Mouse (Mus musculus): ENCODE data around the gene Pgbd5.

Pgbd5 gene

DNA sequence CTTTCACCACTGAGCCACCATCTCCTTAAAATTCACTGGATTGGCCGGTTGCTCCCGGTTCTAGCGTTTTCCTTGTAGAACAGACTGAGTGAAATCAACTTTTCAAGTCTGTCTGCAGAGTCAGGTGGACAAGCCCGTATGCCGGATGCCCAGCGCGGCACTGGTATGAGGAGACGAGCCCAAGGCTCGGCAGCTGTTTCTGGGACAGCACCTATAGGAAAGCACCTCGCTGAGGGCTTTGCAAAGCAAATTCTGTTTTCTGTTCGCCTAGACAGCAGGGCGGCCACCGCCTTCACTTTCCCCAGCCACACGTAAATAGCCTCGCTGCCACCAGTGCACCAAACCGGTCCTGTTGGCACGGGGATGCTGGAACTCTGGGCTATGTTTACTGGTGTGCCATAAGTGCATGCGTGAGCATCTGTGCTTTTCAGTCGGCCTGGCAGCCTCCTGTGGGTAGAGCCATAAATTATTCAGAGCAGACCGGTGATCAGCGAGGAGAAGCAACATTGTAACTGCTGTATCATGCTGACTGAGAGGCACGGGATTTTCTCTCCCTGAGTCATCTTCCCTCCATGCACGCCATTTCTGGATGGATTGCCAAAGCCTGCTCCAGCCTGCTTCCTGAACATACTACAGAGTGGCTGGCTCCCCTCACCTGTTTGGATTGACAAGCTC lies 53.1 kb downstream of the Pgbd5 start:
- DNase-seq: peak; percentile 72

GRCm38 (mm10) chr8:124384336-124384735 lies 55.1 kb downstream of the Pgbd5 start:
- peak; percentile 69 for DNase-seq

GRCm38 (mm10) chr8:124382235-124382634 lies 57.2 kb downstream of the Pgbd5 start:
- no peak for DNase-seq

GRCm38 (mm10) chr8:124379289-124379688 lies 60.2 kb downstream of the Pgbd5 start:
- DNase-seq: no peak

- DNase-seq: no peak
These were observed 63.1 kb downstream of the Pgbd5 start for GRCm38 (mm10) chr8:124376406-124376805.

- no peak for DNase-seq
These were observed 63.7 kb downstream of the Pgbd5 start for GRCm38 (mm10) chr8:124375727-124376126.

- no peak for DNase-seq
These were observed 64.3 kb downstream of the Pgbd5 start for GRCm38 (mm10) chr8:124375168-124375567.

- DNase-seq: no peak
These were observed 65.7 kb downstream of the Pgbd5 start for GRCm38 (mm10) chr8:124373753-124374152.

DNA sequence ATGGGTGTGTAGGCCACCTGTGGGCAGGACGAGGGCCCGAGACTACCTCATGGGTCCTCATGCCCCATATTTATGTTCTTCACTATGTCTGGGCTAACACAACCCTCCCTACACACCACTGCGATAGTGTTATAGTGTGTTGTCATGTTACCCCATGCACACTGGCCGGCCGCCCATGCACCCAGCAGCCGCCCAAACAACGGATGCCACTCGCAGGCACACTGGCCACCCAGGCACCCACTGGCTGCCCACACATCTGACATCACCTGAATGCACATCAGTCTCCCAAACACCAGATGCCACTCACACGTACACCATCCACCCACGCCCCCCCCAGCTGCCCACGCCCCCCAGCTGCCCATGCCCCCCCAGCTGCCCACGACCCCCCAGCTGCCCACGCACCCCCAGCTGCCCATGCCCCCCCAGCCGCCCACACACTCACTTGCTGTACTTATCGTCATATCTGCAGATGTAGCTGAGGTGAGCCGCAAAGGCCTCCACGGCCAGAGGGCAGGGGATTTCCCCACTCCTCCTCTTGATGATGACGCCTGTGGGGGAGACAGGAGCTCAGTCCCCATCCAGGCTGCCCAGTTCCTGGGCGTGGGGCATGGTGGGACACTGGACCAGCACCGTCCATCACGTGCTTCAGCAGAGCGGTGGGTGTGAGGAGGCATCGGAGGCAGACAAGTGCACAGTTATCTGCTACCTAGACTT lies 67.9 kb downstream of the Pgbd5 start:
- no peak for DNase-seq

DNA sequence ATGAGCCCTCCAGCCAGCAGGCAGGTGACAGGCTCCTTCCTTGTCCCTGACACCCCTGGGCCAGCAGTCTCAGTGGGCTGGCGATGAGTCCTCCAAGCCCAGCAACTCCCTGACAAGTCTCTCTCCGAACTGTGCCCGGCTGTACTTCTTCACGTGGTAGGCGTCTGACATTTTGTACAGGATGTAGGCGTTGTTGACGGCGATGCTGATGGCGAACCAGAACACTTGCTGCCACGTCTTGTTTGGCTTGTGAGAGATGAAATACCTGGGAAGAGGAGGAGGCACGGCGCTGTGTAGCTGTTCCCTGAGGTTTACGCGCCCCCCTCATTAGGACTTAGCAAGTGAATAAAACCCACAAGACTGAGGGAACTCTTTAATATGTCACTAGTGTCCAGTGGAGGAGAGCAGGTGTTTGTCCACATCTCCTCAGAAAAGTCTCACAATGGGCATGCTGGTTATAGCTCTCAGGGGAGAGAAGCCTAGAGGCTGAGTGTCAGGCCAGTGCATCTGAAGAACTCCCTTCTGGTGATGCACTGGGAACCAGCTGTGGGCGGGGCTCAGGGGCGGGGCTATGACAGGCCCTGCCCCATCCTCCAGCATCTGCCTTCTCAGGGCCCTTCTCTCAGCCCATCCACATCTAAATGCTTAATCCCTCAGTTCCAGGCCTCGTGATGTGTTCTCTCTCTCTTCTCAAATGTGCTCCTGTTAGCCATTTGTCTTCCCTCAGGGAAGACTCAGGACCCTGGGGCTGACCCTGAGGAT lies 68.9 kb downstream of the Pgbd5 start:
- no peak for DNase-seq

DNA sequence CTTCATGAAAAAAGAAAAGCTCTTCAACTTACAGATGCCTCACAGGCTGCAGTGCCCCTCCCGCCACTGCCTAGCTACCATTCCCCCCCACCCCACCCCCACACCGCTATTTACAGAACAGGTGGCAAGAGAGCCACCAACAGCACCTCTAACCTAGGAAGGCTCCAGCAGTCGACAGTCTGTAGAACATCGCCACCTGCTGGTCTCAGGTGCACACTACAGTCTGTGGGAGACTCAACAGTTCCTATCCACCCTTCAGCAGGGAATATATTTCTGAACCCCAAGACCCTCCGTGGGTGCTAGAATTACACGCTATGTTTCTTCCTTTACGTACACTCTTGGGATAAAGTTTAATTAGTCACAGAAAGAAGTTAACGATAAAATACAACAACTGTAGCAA lies 71.2 kb downstream of the Pgbd5 start:
- peak; percentile 64 for DNase-seq

DNA sequence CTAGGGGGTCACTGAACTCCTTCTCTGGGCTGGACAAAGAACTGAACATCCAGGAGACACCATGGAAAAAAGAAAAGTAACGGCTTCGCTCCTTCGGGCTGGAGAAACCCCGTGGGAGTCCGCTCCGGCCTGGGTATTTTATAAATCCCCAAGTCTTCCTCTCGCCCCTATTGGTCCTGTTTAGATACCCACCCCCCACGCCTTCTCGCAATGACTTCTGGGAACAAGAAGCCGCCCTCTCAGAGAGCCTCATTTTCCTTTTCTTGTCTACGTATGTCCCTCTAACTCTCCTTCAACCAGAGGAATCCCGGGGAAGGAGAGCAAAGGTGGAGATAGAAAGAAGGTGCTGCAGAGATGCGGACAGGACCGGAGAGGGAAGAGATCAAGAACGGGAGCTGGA lies 76.1 kb downstream of the Pgbd5 start:
- DNase-seq: no peak

DNA sequence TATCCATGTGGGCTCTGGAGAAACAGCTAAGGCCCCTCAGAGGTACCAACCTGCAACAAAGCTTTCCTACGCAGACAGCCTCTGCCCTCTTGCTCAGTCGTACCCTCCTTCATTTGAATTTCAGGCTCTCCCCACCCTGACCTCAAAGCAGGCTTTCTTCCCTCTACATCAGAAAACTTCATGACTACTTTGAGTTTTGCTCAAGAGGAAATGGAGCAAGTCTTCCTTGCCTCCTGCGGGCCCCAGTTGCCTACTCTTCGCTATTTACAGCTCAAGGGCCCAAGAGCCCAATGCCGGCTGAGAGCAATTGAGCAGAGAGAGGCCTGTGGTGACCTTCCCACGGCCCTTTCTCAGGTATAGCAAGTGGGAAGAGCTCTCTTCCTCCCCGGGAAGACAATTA lies 76.9 kb downstream of the Pgbd5 start:
- no peak for DNase-seq

- no peak for DNase-seq
These were observed 77.6 kb downstream of the Pgbd5 start for GRCm38 (mm10) chr8:124361773-124362427.

GRCm38 (mm10) chr8:124360911-124361310 lies 78.5 kb downstream of the Pgbd5 start:
- DNase-seq: no peak

DNA sequence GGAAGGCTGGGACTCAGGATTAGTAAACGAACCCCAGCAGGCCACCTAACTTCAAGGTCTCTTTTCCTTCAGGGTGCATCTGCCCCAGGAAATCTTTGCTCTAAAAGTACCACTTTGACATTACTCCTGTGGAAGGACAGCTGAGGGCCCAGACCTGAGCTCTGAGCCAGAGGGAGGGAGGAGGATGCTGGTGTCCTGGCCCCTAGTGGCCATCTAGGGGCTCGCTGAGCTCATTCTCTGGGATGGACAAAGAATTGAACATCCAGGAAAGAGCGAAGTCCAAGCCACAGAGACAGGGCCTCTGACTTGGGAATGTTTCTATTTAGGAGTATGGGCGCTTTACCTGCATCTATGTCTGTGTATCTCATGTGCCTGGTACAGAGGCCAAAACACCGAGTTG lies 87.8 kb downstream of the Pgbd5 start:
- DNase-seq: no peak

DNA sequence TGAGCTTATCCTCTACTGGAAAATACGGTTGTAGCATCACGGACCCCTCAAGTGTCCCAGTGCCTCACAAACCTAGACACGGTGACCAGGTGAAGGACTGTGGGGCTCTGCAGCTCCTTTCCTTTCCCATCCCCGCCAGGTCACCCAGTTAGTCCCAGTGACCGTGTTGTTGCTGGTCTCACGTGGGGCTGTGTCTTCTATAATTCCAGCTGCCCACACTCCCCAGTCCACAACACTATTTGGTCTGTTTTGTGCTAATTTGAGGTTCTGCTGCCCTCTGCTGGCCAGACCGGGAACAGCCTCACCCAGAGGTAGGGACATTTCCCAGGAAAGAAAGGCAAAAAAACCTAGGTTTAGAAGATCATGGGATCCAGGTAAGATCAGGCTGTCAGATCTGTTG lies 89.8 kb downstream of the Pgbd5 start:
- peak; percentile 66 for DNase-seq

DNA sequence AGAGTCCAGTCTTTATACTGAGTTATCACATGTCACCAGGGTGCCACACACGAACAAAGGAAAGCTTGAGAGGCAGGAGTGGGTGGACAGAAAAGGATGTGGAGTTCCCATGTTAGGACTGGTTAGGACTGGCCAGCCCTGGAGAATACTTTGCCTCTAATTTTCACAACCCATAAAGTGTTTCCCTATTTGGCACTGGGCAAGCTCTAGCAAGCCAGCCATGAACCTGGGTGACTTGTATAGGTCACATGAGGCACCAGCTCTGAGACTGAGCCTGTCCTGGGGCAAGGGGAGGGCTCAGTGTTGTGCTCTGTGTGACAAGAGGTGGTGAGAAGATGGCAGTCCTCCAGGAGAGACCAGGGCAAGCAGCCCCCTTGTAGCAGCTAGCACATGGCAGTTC lies 91.4 kb downstream of the Pgbd5 start:
- DNase-seq: no peak

DNA sequence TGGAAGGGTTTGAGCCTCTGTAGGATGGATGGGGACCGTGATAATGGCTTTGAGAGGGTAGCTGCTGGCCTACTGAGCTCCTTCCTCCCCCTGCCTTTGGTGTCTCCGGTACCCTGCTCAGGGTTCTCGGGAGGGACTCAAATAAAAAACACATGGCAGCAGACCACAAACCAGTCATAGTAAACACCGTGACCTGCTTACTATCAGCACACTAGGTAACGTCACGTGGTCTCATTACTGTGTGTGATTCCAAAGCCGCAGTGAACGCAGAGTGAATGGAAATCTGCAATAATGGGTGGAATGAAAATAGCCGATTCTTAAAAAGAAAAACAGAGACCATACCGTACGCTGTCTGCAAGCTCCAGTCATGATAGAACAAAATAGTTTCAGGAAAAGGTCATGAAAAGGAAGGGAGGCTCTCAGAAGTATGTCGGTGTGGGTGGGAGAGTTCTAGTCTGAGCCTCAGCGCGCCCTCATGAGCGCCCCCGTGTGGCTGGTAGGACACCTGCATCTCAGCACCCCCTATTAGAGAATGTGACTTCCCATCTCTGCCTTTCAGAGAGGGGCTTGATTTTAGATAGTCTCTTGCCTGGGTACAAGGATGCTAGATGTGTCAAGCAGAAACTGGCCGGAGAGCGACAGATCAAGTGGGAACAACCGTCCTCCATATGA lies 92.5 kb downstream of the Pgbd5 start:
- DNase-seq: no peak

GRCm38 (mm10) chr8:124345098-124345497 lies 94.4 kb downstream of the Pgbd5 start:
- no peak for DNase-seq

- DNase-seq: no peak
These were observed 95.5 kb downstream of the Pgbd5 start for GRCm38 (mm10) chr8:124343991-124344390.

DNA sequence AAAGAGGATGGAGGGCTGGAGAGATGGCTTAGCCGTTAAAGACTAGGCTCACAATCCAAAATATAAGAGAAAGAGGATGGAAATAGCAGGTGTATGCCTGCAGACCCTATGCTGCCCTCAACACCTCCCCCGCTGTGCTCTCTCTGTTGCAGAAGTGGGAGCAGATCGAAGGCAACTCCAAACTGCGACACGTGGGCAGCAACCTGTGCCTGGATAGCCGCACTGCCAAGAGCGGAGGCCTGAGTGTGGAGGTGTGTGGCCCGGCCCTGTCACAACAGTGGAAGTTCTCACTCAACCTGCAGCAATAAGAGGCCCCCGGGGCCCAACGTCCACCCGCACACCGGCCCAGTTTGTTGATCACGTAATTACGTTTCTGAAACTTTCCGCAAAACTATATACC lies 96.3 kb downstream of the Pgbd5 start:
- DNase-seq: no peak
